Mouse (Mus musculus): ENCODE measurements around the gene Arhgef10l. TPM values are rescaled to one million over a fixed set of nuclear protein-coding genes. Genes with fewer than 3 reads are reported as not detected.
A peak's percentile ranks its signal among the peaks of the same experiment; 100 is the strongest.

Gene Arhgef10l
- polyA plus RNA-seq, 1 experiment from 2014 or later: 18.2 TPM

DNA sequence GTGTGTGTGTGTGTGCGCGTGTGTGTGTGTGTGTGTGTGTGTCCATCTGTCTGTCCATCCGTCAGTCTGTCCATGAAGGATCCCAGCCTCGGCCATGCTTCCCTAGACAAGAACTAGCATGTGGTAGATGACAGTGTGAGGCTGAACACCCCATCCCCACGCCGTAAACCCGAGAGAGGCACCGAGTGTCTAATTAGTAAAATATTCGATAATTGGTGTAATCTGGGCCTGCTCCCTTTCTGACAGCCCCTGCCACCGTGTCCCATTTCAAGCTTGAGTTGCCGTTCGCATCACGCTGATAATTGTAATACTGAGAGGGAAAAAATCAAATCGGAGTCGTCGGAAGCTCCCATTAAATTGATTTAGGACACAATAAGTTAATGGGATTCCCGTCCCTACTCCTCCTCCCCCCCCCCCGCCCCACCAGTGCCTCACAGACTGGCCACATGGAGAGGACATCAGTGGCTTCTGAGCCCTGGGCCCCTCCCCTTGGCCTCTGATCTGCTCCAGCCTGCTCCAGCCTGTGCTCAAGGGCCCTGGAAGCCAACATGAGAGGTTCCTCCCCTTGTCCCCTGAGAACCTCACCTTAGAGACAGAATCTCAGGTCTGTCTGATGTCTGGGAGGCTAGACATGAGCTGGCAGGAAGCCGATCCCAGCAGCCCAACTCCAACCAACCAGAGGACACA lies 160.7 kb downstream of the Arhgef10l start:
- H3K27me3 ChIP-seq (replicated peaks; ENCODE audit: low read depth, poor library complexity, severe bottlenecking): no peaks in the 10 kb centered on the region
- 67% methylated on average over 19 of the region's 19 CpGs for WGBS
- no peak overlapping the region for H3K27ac ChIP-seq (replicated peaks)
- H3K36me3 ChIP-seq (replicated peaks): no peaks in the 10 kb centered on the region
- peaks cover 39% of the 10 kb centered on the region for H3K4me1 ChIP-seq
- no peaks in the 10 kb centered on the region for H3K9me3 ChIP-seq
- H3K4me3 ChIP-seq: no peak overlapping the region
- DNase-seq (ENCODE audit: low spot score): no peak

DNA sequence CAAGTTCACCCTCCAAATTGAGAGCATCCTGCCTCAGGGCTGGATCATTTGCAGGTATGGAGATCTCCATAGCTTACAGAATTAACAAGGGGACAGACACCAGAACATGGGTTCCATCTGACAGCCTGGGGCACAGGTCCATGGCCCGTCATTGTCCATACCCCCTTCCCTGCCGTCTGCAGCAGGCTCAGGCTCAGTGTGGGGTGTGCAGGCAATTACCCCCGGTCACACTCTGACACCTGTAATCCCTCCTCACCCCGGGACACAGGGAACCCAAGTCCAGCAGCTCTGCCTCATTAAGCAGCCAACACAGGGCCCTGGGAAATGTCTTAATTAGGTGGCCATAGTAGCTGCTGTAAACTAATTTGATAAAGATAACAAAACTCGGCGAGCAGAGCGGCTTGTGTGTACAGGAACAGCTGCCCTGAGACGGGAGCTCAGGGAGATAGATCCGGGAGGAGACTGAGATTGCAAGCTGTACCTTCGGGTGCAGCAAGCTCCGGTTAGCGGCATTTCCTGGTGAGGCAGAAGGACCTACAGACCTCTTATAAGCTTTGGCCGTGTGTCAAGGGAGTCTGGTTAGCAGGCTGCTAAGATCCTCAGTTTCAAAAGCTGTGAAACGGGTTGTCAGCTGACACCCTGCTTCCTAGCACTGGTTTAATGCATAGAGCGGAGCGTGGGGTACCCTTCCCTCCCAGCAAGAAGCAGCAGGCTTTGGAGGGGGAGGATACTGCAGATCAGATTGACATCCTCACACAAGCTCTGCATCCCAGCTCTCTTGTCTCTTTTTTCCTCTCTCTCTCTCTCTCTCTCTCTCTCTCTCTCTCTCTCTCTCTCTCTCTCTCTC lies 161.5 kb downstream of the Arhgef10l start:
- WGBS: 35% methylated on average over 16 of the region's 16 CpGs
- H3K27me3 ChIP-seq (replicated peaks; ENCODE audit: low read depth, poor library complexity, severe bottlenecking): no peaks in the 10 kb centered on the region
- no peaks in the 10 kb centered on the region for H3K9me3 ChIP-seq
- DNase-seq (ENCODE audit: low spot score): no peak
- no peaks in the 10 kb centered on the region for H3K36me3 ChIP-seq (replicated peaks)
- peaks cover 39% of the 10 kb centered on the region for H3K4me1 ChIP-seq
- no peak overlapping the region for H3K4me3 ChIP-seq
- no peak overlapping the region for H3K27ac ChIP-seq (replicated peaks)

DNA sequence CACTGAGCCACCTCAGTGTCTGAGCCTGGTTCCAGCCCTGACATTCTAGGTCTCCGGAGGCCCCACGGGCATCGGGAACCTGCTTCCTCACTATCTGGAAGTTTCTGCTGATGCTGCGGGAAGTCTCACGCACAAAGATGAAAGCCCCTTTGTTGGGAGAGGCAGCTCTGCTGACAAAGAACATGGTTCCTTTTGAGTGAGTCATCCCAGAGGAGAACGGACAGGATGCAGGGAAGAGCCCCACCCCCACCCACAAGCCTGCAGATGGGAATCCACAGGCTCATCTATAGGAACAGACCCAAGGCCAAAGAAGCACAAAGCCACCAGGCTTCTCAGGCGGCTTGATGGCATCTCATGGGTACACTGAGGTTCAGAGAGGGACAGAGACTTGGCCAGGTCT lies 165.0 kb downstream of the Arhgef10l start:
- Histone ChIP-seq H3K4me1 (peaks cover 52% of the 10 kb centered on the region), H3K27me3 (replicated peaks; ENCODE audit: low read depth, poor library complexity, severe bottlenecking) (0 out of 2 replicates have a peak, but pooled peaks cover 5% of the 10 kb centered on the region), H3K36me3 (replicated peaks) (no peaks in the 10 kb centered on the region), H3K4me3 (no peak overlapping the region), H3K9me3 (no peaks in the 10 kb centered on the region), H3K27ac (replicated peaks) (peak overlapping the region; percentile 32; the same call in 1 of the 2 replicates)
- 56% methylated on average over 7 of the region's 7 CpGs for WGBS
- DNase-seq (ENCODE audit: low spot score): no peak

DNA sequence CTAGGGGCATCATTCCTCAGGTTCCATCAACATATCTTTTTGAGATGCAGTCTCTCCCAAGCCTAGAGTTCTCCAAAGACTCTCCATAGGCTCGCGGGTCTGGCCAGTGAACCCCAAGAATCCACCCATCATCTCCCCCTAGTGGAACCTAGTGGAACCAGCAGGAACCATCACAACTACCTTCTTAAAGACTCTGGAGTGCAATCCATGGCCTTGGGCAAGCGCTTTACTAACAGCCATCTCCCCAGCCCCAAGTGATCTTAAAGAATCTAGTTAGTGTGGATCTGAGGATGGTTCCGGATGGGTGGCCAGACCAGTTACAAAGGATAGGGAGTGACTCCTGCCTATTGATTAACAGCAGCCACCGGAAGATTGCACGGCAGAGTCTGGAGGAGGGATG lies 166.2 kb downstream of the Arhgef10l start:
- Histone ChIP-seq H3K36me3 (replicated peaks) (no peaks in the 10 kb centered on the region), H3K4me3 (no peak overlapping the region), H3K4me1 (peaks cover 42% of the 10 kb centered on the region), H3K9me3 (no peaks in the 10 kb centered on the region), H3K27ac (replicated peaks) (no peak overlapping the region), H3K27me3 (replicated peaks; ENCODE audit: low read depth, poor library complexity, severe bottlenecking) (0 out of 2 replicates have a peak, but pooled peaks cover 5% of the 10 kb centered on the region)
- WGBS: 84% methylated on average over 6 of the region's 6 CpGs
- DNase-seq (ENCODE audit: low spot score): no peak

DNA sequence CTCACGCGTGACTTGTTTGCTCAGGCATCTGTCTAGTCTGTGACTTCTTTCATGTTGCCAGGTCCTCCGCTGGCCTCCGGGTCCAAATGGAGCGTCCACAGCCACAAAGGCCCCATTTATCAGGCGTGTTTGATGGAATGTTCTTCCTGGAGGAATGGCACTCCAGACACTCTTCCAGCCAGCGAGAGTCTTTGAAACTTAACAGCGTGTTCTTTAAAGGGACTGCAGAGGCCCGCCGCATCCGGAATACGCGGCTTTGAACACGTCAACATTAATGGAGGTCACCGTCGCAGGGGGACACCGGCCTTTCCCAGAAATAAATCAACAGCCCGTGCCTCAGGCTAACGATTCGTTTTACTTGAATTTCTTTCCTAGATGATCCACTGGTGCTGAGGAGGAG lies 168.6 kb downstream of the Arhgef10l start:
- H3K4me1 ChIP-seq: peaks cover 35% of the 10 kb centered on the region
- no peak overlapping the region for H3K27ac ChIP-seq (replicated peaks)

DNA sequence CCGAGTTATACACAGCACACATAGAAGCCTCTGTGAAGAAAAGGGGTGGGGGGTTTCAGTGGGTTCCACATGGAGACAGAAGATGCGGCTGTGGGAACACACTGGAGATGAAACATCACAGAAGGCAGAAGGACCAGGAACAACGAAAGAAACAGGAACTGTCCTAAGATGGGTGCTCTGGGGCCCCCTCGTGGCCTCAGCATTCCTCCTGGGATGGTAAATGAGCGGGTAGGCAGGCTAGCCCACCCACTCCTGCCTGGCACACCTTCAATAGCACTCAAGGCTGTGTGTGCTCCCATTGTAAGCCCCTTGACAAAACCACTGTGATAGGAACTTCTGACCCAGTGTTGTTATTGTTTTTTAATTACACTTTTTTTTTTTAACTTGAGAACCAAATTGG lies 174.3 kb downstream of the Arhgef10l start:
- WGBS: 57% methylated on average over 5 of the region's 5 CpGs
- Histone ChIP-seq H3K4me1 (peaks cover 7% of the 10 kb centered on the region), H3K27me3 (replicated peaks; ENCODE audit: low read depth, poor library complexity, severe bottlenecking) (0 out of 2 replicates have a peak, but pooled peaks cover 5% of the 10 kb centered on the region), H3K36me3 (replicated peaks) (no peaks in the 10 kb centered on the region), H3K27ac (replicated peaks) (no peak overlapping the region), H3K9me3 (0 out of 2 replicates have a peak, but pooled peaks cover 3% of the 10 kb centered on the region), H3K4me3 (no peak overlapping the region)
- DNase-seq (ENCODE audit: low spot score): no peak

More for the DNA sequence above, 168.6 kb downstream of the Arhgef10l start:
- H3K4me3 ChIP-seq: 0 out of 2 replicates have a peak overlapping the region, but pooled peaks have one; percentile 25
- peak; percentile 19 for DNase-seq (ENCODE audit: low spot score)
- 0 out of 2 replicates have a peak, but pooled peaks cover 5% of the 10 kb centered on the region for H3K27me3 ChIP-seq (replicated peaks; ENCODE audit: low read depth, poor library complexity, severe bottlenecking)
- no peaks in the 10 kb centered on the region for H3K36me3 ChIP-seq (replicated peaks)
- H3K9me3 ChIP-seq: 0 out of 2 replicates have a peak, but pooled peaks cover 2% of the 10 kb centered on the region
- WGBS: 57% methylated on average over 20 of the region's 20 CpGs

DNA sequence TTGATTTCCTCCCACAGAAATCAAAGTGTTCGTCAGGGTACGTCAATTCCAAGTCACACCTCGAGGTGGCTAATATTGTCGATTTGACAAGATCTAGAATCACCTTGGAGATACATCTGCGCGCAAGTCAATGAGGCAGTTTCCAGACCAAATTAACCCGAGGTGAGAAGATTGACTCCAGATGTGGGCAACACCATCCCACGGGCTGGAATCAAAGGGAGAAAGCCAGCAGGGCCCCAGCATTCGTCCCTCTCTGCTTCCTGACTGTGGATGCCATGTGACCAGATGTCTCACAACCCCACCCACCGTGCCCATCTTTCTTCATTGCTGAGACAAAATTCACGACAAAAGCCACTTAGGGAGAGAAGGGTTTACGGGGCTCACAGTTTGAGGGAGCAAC lies 180.4 kb downstream of the Arhgef10l start:
- WGBS: 55% methylated on average over 12 of the region's 12 CpGs
- H3K4me3 ChIP-seq: no peak overlapping the region
- peaks cover 4% of the 10 kb centered on the region for H3K27me3 ChIP-seq (replicated peaks; ENCODE audit: low read depth, poor library complexity, severe bottlenecking)
- H3K27ac ChIP-seq (replicated peaks): no peak overlapping the region
- peaks cover 13% of the 10 kb centered on the region for H3K4me1 ChIP-seq
- H3K9me3 ChIP-seq: no peaks in the 10 kb centered on the region
- peak; percentile 34 for DNase-seq (ENCODE audit: low spot score)
- no peaks in the 10 kb centered on the region for H3K36me3 ChIP-seq (replicated peaks)

DNA sequence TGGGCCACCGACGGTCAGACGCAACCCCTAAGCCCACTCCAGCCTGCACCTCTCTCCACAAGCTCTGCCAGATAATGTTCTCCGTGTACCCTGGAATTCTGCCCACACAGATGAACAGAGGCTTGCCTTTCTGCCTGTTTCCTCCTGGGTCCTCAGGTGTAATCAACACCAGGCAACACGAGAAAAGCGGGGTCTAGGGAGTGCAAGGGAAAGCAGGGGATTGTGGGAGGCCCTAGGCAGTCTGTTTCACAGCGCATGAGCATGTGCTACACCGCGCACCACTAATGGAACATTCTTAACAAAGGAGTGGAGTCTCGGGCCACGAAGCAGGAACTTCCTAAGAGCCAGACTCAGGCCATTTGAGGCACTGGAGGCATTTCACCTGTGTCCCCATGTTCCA lies 182.7 kb downstream of the Arhgef10l start:
- no peak overlapping the region for H3K4me3 ChIP-seq
- no peaks in the 10 kb centered on the region for H3K36me3 ChIP-seq (replicated peaks)
- DNase-seq (ENCODE audit: low spot score): no peak
- peaks cover 25% of the 10 kb centered on the region for H3K4me1 ChIP-seq
- peaks cover 4% of the 10 kb centered on the region for H3K27me3 ChIP-seq (replicated peaks; ENCODE audit: low read depth, poor library complexity, severe bottlenecking)
- 85% methylated on average over 11 of the region's 11 CpGs for WGBS
- H3K9me3 ChIP-seq: no peaks in the 10 kb centered on the region
- H3K27ac ChIP-seq (replicated peaks): no peak overlapping the region

DNA sequence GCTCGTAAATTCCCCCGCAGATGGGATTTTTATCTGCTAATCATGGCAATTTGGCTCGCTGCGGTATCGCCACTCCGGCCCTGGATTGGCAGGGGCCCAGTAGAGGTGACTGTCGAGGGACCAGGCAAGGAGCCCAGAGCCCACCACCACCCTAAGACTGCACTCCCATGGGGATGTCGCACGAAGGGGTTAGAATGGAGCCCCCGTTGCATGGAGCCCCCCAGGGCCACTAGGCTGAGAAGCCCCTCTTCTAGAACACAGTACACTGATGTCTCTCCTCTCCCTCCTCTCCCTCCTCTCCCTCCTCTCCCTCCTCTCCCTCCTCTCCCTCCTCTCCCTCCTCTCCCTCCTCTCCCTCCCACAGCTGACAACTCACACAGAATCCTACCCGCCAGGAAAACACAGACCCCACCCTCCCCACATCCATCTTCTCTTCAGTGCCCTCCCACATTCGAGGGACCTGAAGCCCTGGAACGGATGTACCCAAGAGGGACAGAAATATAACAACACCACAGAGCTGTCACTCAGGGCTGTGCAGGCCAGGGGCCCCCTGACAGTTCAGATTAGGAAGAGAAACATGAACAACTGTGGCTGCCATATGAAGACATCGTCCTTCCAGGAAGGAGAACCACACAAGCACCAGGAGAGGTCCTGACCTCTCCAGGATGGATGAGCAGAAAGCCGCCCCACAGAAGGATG lies 185.3 kb downstream of the Arhgef10l start:
- WGBS: 58% methylated on average over 15 of the region's 15 CpGs
- DNase-seq (ENCODE audit: low spot score): no peak
- Histone ChIP-seq H3K4me1 (peaks cover 20% of the 10 kb centered on the region), H3K27me3 (replicated peaks; ENCODE audit: low read depth, poor library complexity, severe bottlenecking) (peaks cover 4% of the 10 kb centered on the region), H3K4me3 (no peak overlapping the region), H3K27ac (replicated peaks) (no peak overlapping the region), H3K9me3 (no peaks in the 10 kb centered on the region), H3K36me3 (replicated peaks) (no peaks in the 10 kb centered on the region)

DNA sequence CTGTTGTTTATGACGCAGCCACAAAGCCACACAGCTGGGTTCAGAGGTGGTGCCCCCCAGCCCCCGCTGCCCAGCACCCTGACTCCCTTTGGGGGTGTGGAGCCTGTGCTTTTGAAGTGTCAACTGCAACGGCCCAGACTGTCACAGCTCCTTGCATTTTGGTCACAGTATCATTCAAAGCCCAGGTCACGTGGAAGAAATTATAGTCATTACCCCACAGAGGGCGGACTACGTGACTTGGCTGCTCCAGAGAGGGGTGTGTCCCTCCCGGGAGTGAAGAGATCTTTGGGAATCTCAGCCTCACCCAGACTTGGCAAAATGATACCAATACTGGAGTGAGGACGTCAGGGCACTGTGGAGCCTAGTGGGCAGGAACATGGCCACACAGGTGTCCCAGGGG lies 190.6 kb downstream of the Arhgef10l start:
- Histone ChIP-seq H3K27ac (replicated peaks) (no peak overlapping the region), H3K27me3 (replicated peaks; ENCODE audit: low read depth, poor library complexity, severe bottlenecking) (peaks cover 15% of the 10 kb centered on the region), H3K36me3 (replicated peaks) (no peaks in the 10 kb centered on the region), H3K9me3 (peaks cover 5% of the 10 kb centered on the region; the same call in 1 of the 2 replicates), H3K4me3 (no peak overlapping the region), H3K4me1 (peaks cover 16% of the 10 kb centered on the region)
- DNase-seq (ENCODE audit: low spot score): no peak
- WGBS: 60% methylated on average over 8 of the region's 8 CpGs

DNA sequence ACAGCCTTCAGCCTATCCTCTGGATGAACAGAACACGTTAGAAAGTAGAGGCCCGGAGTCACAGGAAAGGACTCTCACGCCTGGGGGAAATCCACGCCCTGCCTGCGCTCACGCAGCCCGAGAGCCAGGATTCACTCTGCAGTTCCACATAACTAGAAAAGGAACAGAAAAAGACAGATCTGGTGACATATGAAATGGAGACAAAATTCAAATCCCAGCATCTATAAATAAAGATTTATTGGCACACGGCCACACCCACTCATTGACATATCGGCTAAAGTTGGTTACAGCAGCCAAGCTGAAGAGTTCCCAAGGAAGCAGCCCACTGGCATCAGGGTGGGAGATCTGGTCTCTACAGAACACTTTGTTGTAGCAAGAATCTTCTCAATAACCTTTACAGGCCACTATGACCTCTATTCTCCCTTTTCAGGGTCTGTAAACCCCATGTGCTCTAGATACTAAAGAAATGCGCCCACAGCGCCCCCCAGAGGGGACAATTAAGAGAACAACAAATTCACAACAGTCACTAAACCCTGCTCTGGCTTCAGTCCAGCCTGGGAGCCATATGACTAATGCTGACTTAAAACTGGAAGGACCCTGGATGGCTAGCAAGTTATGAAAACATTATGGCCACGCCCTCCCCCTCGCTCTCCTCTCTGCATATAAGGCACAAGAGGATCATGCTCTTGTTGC lies 195.9 kb downstream of the Arhgef10l start:
- Histone ChIP-seq H3K27ac (replicated peaks) (no peak overlapping the region), H3K27me3 (replicated peaks; ENCODE audit: low read depth, poor library complexity, severe bottlenecking) (peaks cover 31% of the 10 kb centered on the region), H3K4me1 (peaks cover 16% of the 10 kb centered on the region), H3K4me3 (no peak overlapping the region), H3K9me3 (peaks cover 5% of the 10 kb centered on the region; the same call in 1 of the 2 replicates), H3K36me3 (replicated peaks) (no peaks in the 10 kb centered on the region)
- 70% methylated on average over 13 of the region's 13 CpGs for WGBS
- no peak for DNase-seq (ENCODE audit: low spot score)
